Mouse (Mus musculus): ENCODE measurements around the gene Bmyc. TPM values are rescaled to one million over a fixed set of nuclear protein-coding genes. Genes with fewer than 3 reads are reported as not detected.

The Bmyc gene
- total and polyA plus RNA-seq, 2 experiments from 2014 or later, result 87.1 to 229 TPM

- TF ChIP-seq CTCF (IDR thresholded peaks at IDR 0.05), result no peak
- no peaks in the 10 kb centered on the region for H3K4me1 ChIP-seq (ENCODE audit: insufficient read depth, low read length)
- no peak for DNase-seq (ENCODE audit: low spot score)
- no peak overlapping the region for H3K9ac ChIP-seq (replicated peaks; ENCODE audit: low read length, poor library complexity, severe bottlenecking)
- ATAC-seq (ENCODE audit: low FRiP score), result no peak
- no peaks in the 10 kb centered on the region for H3K36me3 ChIP-seq (ENCODE audit: insufficient read depth, low read length)
- 65% methylated on average over 1 of the region's 1 CpGs for WGBS
- H3K27ac ChIP-seq (ENCODE audit: low read depth, low read length), result no peak overlapping the region
- H3K27me3 ChIP-seq (ENCODE audit: insufficient read depth, low read length), result no peaks in the 10 kb centered on the region
- H3K4me3 ChIP-seq (ENCODE audit: low read depth, low read length), result no peak overlapping the region
- H3K4me2 ChIP-seq (ENCODE audit: low read depth, low read length, poor library complexity, severe bottlenecking), result no peak overlapping the region
- H3K9me3 ChIP-seq (ENCODE audit: low read length), result no peaks in the 10 kb centered on the region
These were observed 35.1 kb downstream of the Bmyc start for GRCm38 (mm10) chr2:25741671-25742070.

- WGBS, result 96% methylated on average over 1 of the region's 1 CpGs
- Histone ChIP-seq H3K9ac (replicated peaks; ENCODE audit: low read length, poor library complexity, severe bottlenecking) (no peak overlapping the region), H3K4me2 (ENCODE audit: low read depth, low read length, poor library complexity, severe bottlenecking) (no peak overlapping the region), H3K4me1 (ENCODE audit: insufficient read depth, low read length) (no peaks in the 10 kb centered on the region), H3K9me3 (ENCODE audit: low read length) (no peaks in the 10 kb centered on the region), H3K27ac (ENCODE audit: low read depth, low read length) (no peak overlapping the region), H3K27me3 (ENCODE audit: insufficient read depth, low read length) (no peaks in the 10 kb centered on the region), H3K36me3 (ENCODE audit: insufficient read depth, low read length) (no peaks in the 10 kb centered on the region), H3K4me3 (ENCODE audit: low read depth, low read length) (no peak overlapping the region)
- no peak for TF ChIP-seq CTCF (IDR thresholded peaks at IDR 0.05)
- ATAC-seq (ENCODE audit: low FRiP score) (no peak), DNase-seq (ENCODE audit: low spot score) (no peak)
These were observed 47.7 kb downstream of the Bmyc start for GRCm38 (mm10) chr2:25754201-25754600.

Other genes with a start within 250 kb of the Bmyc start
- gene Clic3, start 249.9 kb upstream of the Bmyc start, total RNA-seq (2014; rRNA removed), result 0.61 and 0.66 TPM in 2 replicates
- 2.0 and 2.4 TPM in 2 replicates for gene Clic3, start 249.9 kb upstream of the Bmyc start, polyA plus RNA-seq (2015; fragmentation: Nextera tagmentation; extraction: Ambion mirVana)
- 163 and 195 TPM in 2 replicates for gene Paxx, start 245.6 kb upstream of the Bmyc start, total RNA-seq (2014; rRNA removed)
- gene Paxx, start 245.6 kb upstream of the Bmyc start, polyA plus RNA-seq (2015; fragmentation: Nextera tagmentation; extraction: Ambion mirVana), result 151 and 165 TPM in 2 replicates
- gene Ptgds, start 236.7 kb upstream of the Bmyc start, total RNA-seq (2014; rRNA removed), result 2,128 and 2,726 TPM in 2 replicates
- gene Ptgds, start 236.7 kb upstream of the Bmyc start, polyA plus RNA-seq (2015; fragmentation: Nextera tagmentation; extraction: Ambion mirVana), result 2,827 and 3,075 TPM in 2 replicates
- gene Lcn12, start 212.8 kb upstream of the Bmyc start, total RNA-seq (2014; rRNA removed), result not detected in 2 replicates
- not detected in 2 replicates for gene Lcn12, start 212.8 kb upstream of the Bmyc start, polyA plus RNA-seq (2015; fragmentation: Nextera tagmentation; extraction: Ambion mirVana)
- 131 and 148 TPM in 2 replicates for gene Fbxw5, start 206.0 kb upstream of the Bmyc start, total RNA-seq (2014; rRNA removed)
- gene Fbxw5, start 206.0 kb upstream of the Bmyc start, polyA plus RNA-seq (2015; fragmentation: Nextera tagmentation; extraction: Ambion mirVana), result 106 and 113 TPM in 2 replicates
- gene C8g, start 205.0 kb upstream of the Bmyc start, total RNA-seq (2014; rRNA removed), result 2.7 and 4.4 TPM in 2 replicates
- 6.8 TPM in 2 replicates for gene C8g, start 205.0 kb upstream of the Bmyc start, polyA plus RNA-seq (2015; fragmentation: Nextera tagmentation; extraction: Ambion mirVana)
- 5.5 and 7.6 TPM in 2 replicates for gene Traf2, start 159.8 kb upstream of the Bmyc start, total RNA-seq (2014; rRNA removed)
- gene Traf2, start 159.8 kb upstream of the Bmyc start, polyA plus RNA-seq (2015; fragmentation: Nextera tagmentation; extraction: Ambion mirVana), result 7.0 and 9.3 TPM in 2 replicates
- gene Edf1, start 148.9 kb upstream of the Bmyc start, total RNA-seq (2014; rRNA removed), result 187 and 196 TPM in 2 replicates
- 389 and 392 TPM in 2 replicates for gene Edf1, start 148.9 kb upstream of the Bmyc start, polyA plus RNA-seq (2015; fragmentation: Nextera tagmentation; extraction: Ambion mirVana)
- 1.7 and 1.9 TPM in 2 replicates for gene Mamdc4, start 131.9 kb upstream of the Bmyc start, total RNA-seq (2014; rRNA removed)
- 0.32 TPM in 2 replicates for gene Mamdc4, start 131.9 kb upstream of the Bmyc start, polyA plus RNA-seq (2015; fragmentation: Nextera tagmentation; extraction: Ambion mirVana)
- 37.9 and 39.8 TPM in 2 replicates for gene Phpt1, start 131.5 kb upstream of the Bmyc start, total RNA-seq (2014; rRNA removed)
- 192 and 209 TPM in 2 replicates for gene Phpt1, start 131.5 kb upstream of the Bmyc start, polyA plus RNA-seq (2015; fragmentation: Nextera tagmentation; extraction: Ambion mirVana)
- gene Ajm1, start 125.0 kb upstream of the Bmyc start, total RNA-seq (2014; rRNA removed), result 23.1 and 30.9 TPM in 2 replicates
- 19.2 and 22.1 TPM in 2 replicates for gene Ajm1, start 125.0 kb upstream of the Bmyc start, polyA plus RNA-seq (2015; fragmentation: Nextera tagmentation; extraction: Ambion mirVana)
- gene Rabl6, start 98.2 kb upstream of the Bmyc start, total RNA-seq (2014; rRNA removed), result 66.8 and 98.0 TPM in 2 replicates
- 56.7 and 61.2 TPM in 2 replicates for gene Rabl6, start 98.2 kb upstream of the Bmyc start, polyA plus RNA-seq (2015; fragmentation: Nextera tagmentation; extraction: Ambion mirVana)
- gene Ccdc183, start 89.1 kb upstream of the Bmyc start, total RNA-seq (2014; rRNA removed), result not detected in 2 replicates
- gene Ccdc183, start 89.1 kb upstream of the Bmyc start, polyA plus RNA-seq (2015; fragmentation: Nextera tagmentation; extraction: Ambion mirVana), result 0.26 and 0.36 TPM in 2 replicates
- gene Tmem141, start 84.7 kb upstream of the Bmyc start, total RNA-seq (2014; rRNA removed), result 45.7 and 54.6 TPM in 2 replicates
- gene Tmem141, start 84.7 kb upstream of the Bmyc start, polyA plus RNA-seq (2015; fragmentation: Nextera tagmentation; extraction: Ambion mirVana), result 58.3 and 67.9 TPM in 2 replicates
- gene Fcna, start 78.7 kb upstream of the Bmyc start, total RNA-seq (2014; rRNA removed), result 5.7 and 7.2 TPM in 2 replicates
- 5.1 and 5.3 TPM in 2 replicates for gene Fcna, start 78.7 kb upstream of the Bmyc start, polyA plus RNA-seq (2015; fragmentation: Nextera tagmentation; extraction: Ambion mirVana)
- gene Lcn8, start 53.6 kb upstream of the Bmyc start, total RNA-seq (2014; rRNA removed), result not detected in 2 replicates
- not detected in 2 replicates for gene Lcn8, start 53.6 kb upstream of the Bmyc start, polyA plus RNA-seq (2015; fragmentation: Nextera tagmentation; extraction: Ambion mirVana)
- not detected in 2 replicates for gene Lcn5, start 48.8 kb upstream of the Bmyc start, total RNA-seq (2014; rRNA removed)
- gene Lcn5, start 48.8 kb upstream of the Bmyc start, polyA plus RNA-seq (2015; fragmentation: Nextera tagmentation; extraction: Ambion mirVana), result not detected in 2 replicates
- not detected in 2 replicates for gene Lcn6, start 30.0 kb upstream of the Bmyc start, total RNA-seq (2014; rRNA removed)
- not detected in 2 replicates for gene Lcn6, start 30.0 kb upstream of the Bmyc start, polyA plus RNA-seq (2015; fragmentation: Nextera tagmentation; extraction: Ambion mirVana)
- not detected in 2 replicates for gene Lcn10, start 24.0 kb upstream of the Bmyc start, total RNA-seq (2014; rRNA removed)
- gene Lcn10, start 24.0 kb upstream of the Bmyc start, polyA plus RNA-seq (2015; fragmentation: Nextera tagmentation; extraction: Ambion mirVana), result not detected in 2 replicates
- gene Obp2a, start 6.7 kb upstream of the Bmyc start, total RNA-seq (2014; rRNA removed), result not detected in 2 replicates
- gene Obp2a, start 6.7 kb upstream of the Bmyc start, polyA plus RNA-seq (2015; fragmentation: Nextera tagmentation; extraction: Ambion mirVana), result not detected in 2 replicates
- gene Obp2b, start 30.3 kb downstream of the Bmyc start, total RNA-seq (2014; rRNA removed), result not detected in 2 replicates
- gene Obp2b, start 30.3 kb downstream of the Bmyc start, polyA plus RNA-seq (2015; fragmentation: Nextera tagmentation; extraction: Ambion mirVana), result not detected in 2 replicates
- not detected in 2 replicates for gene Lcn3, start 58.8 kb downstream of the Bmyc start, total RNA-seq (2014; rRNA removed)
- gene Lcn3, start 58.8 kb downstream of the Bmyc start, polyA plus RNA-seq (2015; fragmentation: Nextera tagmentation; extraction: Ambion mirVana), result not detected in 2 replicates
- not detected in 2 replicates for gene Lcn11, start 70.3 kb downstream of the Bmyc start, total RNA-seq (2014; rRNA removed)
- gene Lcn11, start 70.3 kb downstream of the Bmyc start, polyA plus RNA-seq (2015; fragmentation: Nextera tagmentation; extraction: Ambion mirVana), result not detected in 2 replicates
- gene Gm13539, start 75.5 kb downstream of the Bmyc start, total RNA-seq (2014; rRNA removed), result not detected in 2 replicates
- not detected in 2 replicates for gene Gm13539, start 75.5 kb downstream of the Bmyc start, polyA plus RNA-seq (2015; fragmentation: Nextera tagmentation; extraction: Ambion mirVana)
- not detected in 2 replicates for gene Glt6d1, start 109.1 kb downstream of the Bmyc start, total RNA-seq (2014; rRNA removed)
- not detected in 2 replicates for gene Glt6d1, start 109.1 kb downstream of the Bmyc start, polyA plus RNA-seq (2015; fragmentation: Nextera tagmentation; extraction: Ambion mirVana)
- gene Lcn9, start 116.4 kb downstream of the Bmyc start, total RNA-seq (2014; rRNA removed), result not detected in 2 replicates
- gene Lcn9, start 116.4 kb downstream of the Bmyc start, polyA plus RNA-seq (2015; fragmentation: Nextera tagmentation; extraction: Ambion mirVana), result not detected in 2 replicates
- gene Sohlh1, start 140.5 kb downstream of the Bmyc start, total RNA-seq (2014; rRNA removed), result not detected in 2 replicates
- not detected in 2 replicates for gene Sohlh1, start 140.5 kb downstream of the Bmyc start, polyA plus RNA-seq (2015; fragmentation: Nextera tagmentation; extraction: Ambion mirVana)
- gene Kcnt1, start 157.0 kb downstream of the Bmyc start, total RNA-seq (2014; rRNA removed), result 49.2 and 60.7 TPM in 2 replicates
- 21.7 and 22.1 TPM in 2 replicates for gene Kcnt1, start 157.0 kb downstream of the Bmyc start, polyA plus RNA-seq (2015; fragmentation: Nextera tagmentation; extraction: Ambion mirVana)